Mouse (Mus musculus): Measurements from ENCODE around the gene Dennd1a. TPM values are rescaled to one million over a fixed set of nuclear protein-coding genes. Genes with fewer than 3 reads are reported as not detected.

Gene Dennd1a
- polyA plus RNA-seq, 1 experiment: 14.3 TPM

DNA sequence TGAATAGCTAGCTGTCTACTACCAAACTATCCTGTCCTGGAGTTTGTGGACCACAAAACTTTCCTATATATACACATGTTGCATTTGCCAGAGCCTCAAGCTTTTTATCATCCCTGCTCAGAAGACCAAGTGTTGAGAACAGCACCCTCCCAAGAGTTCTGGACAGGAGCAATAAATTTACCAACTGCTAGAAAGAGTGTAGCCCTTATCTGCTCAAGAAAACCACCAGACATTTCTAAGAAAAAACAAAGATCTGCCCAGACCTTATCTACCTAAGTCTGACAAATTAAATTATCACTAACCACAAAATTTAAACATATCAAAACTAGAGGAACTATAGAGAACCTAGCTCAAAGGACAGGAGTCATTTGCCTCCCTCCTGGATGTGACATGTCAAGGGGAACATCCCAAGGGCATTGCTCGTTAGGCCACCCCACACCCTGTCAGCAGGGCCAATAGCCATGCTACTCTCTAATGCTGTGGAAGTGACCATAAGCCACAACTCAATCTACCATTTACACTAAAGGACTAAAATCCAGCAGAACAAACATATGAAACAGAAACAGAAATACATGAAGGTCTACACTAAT is 154.9 kb downstream of the Dennd1a start:
- Histone ChIP-seq H3K27ac (replicated peaks; ENCODE audit: low read depth, low read length) (no peak overlapping the region), H3K4me3 (ENCODE audit: insufficient read depth, low read depth, low read length) (no peak overlapping the region), H3K4me1 (ENCODE audit: control insufficient read depth, insufficient read depth, insufficient read length, low read length) (no peaks in the 10 kb centered on the region)

DNA sequence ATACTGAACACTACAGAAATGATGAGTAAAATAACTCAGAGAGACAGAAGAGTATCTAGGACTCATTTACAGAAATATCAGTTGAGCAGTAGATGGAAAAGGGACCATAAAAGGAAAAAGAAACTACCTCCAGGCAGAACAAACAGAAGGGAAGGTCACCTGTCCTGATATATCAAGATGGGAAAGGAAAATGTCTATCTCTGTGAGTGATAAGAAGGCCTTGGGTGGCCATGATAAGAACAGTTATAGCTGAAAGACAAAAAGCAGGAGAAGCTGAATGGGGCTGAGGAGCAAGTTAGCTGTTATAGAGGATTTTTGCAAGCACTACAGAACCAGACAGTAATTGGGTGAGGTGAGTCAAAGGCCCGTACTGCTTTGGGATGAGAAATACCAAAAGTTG is 155.7 kb downstream of the Dennd1a start:
- H3K27ac ChIP-seq (replicated peaks; ENCODE audit: low read depth, low read length): no peak overlapping the region
- no peaks in the 10 kb centered on the region for H3K4me1 ChIP-seq (ENCODE audit: control insufficient read depth, insufficient read depth, insufficient read length, low read length)
- H3K4me3 ChIP-seq (ENCODE audit: insufficient read depth, low read depth, low read length): no peak overlapping the region

DNA sequence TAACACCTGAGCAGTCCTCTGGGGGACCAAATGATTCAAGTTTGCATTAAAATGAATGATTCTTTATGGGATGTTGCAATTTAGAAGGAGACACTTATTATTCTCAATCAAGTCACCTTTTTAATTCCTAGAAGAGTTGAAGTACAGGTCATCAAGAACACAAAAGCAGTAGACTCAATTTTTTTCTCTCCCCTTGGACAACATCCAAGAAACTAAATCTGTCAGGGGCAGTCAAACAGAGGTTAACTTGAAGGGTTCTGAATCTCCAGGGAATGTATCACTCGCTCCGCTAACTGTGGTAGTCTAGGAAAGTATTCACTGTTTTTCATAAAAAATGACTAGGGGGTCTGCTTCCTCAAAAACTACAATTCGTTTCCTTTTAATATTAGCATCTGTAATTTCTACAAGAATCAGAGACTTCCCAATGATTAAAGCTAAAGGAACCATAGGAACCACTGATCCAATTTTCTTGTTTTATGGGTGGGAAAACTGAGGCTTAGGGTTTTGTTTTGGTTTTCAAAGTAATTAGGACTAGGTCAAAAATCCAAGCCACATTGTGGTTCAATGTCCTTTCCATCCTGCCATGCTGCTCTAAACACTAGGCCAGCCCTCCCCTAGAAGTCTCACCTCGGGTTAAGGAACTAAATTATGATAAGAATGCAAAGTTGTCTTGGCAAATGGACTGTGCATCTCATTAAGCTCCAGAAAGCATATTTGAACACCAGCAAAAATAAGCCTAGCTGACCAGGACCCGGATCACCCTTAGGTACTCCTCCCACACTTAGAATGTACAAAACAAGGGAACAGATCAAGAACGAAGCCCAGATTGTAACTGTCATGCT is 157.0 kb downstream of the Dennd1a start:
- no peak overlapping the region for H3K27ac ChIP-seq (replicated peaks; ENCODE audit: low read depth, low read length)
- no peak overlapping the region for H3K4me3 ChIP-seq (ENCODE audit: insufficient read depth, low read depth, low read length)
- no peaks in the 10 kb centered on the region for H3K4me1 ChIP-seq (ENCODE audit: control insufficient read depth, insufficient read depth, insufficient read length, low read length)

- H3K4me1 ChIP-seq (ENCODE audit: control insufficient read depth, insufficient read depth, insufficient read length, low read length): no peaks in the 10 kb centered on the region
- H3K27ac ChIP-seq (replicated peaks; ENCODE audit: low read depth, low read length): no peak overlapping the region
- H3K4me3 ChIP-seq (ENCODE audit: insufficient read depth, low read depth, low read length): no peak overlapping the region
Measured at GRCm38 (mm10) chr2:38126383-38126732, 160.8 kb downstream of the Dennd1a start.

DNA sequence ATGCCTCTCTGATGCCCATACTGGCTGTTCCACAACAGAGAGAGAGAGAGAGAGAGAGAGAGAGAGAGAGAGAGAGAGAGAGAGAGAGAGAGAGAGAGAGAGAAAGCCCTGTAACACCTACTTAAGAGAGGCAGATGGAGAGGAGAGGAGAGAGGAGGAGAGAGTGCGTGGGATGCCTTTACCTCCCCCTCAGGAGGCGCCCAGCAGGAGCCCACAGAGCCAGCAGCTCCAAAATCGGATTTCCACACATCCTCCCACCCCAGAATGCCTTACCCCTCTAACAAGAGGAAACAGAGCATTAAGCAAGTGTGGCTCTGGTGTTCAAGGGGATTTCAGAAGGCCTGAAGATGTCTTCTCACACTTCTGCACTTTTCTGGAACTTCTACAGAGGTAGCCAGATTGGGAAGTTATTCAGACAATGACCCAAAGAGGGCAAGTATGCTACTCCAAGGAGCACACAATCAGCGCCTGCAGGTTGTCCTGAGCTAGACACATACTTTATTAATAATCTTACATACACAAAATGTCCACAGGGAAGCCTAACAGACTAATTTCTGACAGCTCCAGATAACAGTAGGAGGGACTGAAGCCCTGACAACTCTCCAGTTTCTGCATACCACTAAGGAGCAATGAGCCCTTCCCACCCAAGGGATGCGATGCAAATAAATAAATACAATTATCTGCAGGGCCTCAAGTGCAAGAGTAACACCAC is 161.4 kb downstream of the Dennd1a start:
- no peaks in the 10 kb centered on the region for H3K4me1 ChIP-seq (ENCODE audit: control insufficient read depth, insufficient read depth, insufficient read length, low read length)
- no peak overlapping the region for H3K4me3 ChIP-seq (ENCODE audit: insufficient read depth, low read depth, low read length)
- H3K27ac ChIP-seq (replicated peaks; ENCODE audit: low read depth, low read length): no peak overlapping the region

DNA sequence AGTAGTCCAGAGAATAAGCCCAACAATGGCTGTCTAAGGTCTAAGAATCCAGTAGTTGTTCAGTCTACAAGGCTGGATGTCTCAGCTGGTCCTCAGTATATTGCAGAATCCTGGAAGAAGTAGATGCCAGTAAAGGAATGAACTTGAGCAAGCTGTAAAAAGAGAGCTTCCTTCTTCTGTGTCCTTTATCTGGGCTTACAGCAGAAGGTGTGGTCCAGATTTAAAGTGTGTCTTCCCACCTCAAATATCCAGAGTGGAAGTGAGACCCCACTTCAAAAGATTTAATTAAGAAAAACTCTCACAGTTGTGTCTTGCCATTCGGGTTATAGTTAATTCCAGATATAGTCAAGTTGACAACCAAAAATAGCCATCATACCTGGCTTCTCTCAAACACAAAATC is 162.5 kb downstream of the Dennd1a start:
- no peaks in the 10 kb centered on the region for H3K4me1 ChIP-seq (ENCODE audit: control insufficient read depth, insufficient read depth, insufficient read length, low read length)
- no peak overlapping the region for H3K4me3 ChIP-seq (ENCODE audit: insufficient read depth, low read depth, low read length)
- no peak overlapping the region for H3K27ac ChIP-seq (replicated peaks; ENCODE audit: low read depth, low read length)

DNA sequence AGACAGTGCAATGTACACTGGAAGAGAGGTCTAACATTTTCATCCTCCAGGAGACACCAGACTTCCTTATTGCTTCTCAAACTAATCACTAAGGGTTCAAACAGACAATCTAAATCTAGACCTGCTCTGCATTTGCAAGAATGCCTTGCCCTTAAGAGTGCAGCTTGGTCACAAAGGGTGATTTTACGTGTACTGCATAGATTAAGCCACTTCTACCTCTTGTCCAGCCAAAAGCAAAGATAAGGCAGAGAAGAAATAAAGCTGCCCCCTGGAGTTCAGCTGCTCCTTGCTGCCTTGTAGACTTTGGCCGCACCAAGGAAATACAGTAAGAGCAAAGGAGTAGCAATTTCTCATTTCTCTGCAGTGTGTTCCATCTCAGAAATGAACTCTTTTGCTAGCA is 172.2 kb downstream of the Dennd1a start:
- Histone ChIP-seq H3K27ac (replicated peaks; ENCODE audit: low read depth, low read length) (no peak overlapping the region), H3K4me1 (ENCODE audit: control insufficient read depth, insufficient read depth, insufficient read length, low read length) (0 out of 2 replicates have a peak, but pooled peaks cover 2% of the 10 kb centered on the region)

DNA sequence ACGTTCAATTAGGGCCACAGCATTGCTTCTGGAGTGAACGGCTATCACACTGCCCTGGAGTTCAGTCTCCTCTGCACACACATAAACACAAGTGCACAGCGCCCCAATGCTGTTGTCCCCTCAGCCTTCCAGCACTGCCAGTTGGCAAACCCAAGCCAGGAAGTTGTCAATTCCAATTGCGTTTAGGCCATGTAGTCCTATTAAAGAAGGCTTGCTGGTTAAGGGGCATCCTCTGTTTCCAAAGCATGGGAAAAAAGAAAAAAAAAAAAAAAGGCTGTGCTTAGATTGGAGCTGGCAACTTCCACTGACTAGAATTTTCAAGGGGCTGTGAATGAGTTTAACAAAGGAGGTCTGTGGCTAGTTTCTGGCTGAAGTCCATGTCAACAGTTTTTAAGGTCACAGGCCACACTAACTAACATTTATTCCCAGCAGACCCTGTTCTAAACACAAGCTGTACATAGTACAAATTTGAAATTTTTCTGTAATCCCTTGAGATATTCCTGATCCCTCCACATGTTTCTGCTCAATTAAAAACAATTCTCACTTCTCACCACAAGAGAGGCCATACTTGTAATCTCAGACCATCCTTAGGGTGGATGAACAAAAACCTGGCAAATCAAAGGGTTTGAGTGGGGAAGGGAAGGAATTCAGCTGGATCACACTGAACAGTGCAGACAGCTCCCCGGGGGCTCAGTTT is 175.4 kb downstream of the Dennd1a start:
- H3K27ac ChIP-seq (replicated peaks; ENCODE audit: low read depth, low read length): no peak overlapping the region
- H3K4me3 ChIP-seq (ENCODE audit: insufficient read depth, low read depth, low read length): no peak overlapping the region
- H3K4me1 ChIP-seq (ENCODE audit: control insufficient read depth, insufficient read depth, insufficient read length, low read length): peaks cover 3% of the 10 kb centered on the region; the same call in 1 of the 2 replicates

More for the DNA sequence above, 172.2 kb downstream of the Dennd1a start:
- no peak overlapping the region for H3K4me3 ChIP-seq (ENCODE audit: insufficient read depth, low read depth, low read length)

DNA sequence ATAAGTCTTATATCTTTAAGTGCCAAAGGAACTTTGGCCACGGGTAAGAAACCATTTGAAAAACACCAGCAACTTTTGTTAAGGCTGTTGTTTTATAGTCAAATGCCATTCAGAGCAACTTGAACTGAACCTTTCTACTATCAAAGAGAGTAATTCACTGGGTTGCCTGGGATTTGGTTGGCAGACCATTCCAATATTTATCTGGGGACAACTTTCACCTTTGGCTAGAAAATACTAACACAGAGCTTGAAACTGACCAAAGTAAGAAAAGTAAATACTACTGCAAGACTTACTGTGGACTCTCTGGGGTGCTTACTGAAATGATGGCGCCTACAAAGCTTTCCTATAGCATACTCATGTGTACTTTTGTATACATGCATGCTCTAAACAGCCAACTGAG is 178.6 kb downstream of the Dennd1a start:
- Histone ChIP-seq H3K4me3 (ENCODE audit: insufficient read depth, low read depth, low read length) (no peak overlapping the region), H3K4me1 (ENCODE audit: control insufficient read depth, insufficient read depth, insufficient read length, low read length) (peaks cover 3% of the 10 kb centered on the region; the same call in 1 of the 2 replicates), H3K27ac (replicated peaks; ENCODE audit: low read depth, low read length) (no peak overlapping the region)

DNA sequence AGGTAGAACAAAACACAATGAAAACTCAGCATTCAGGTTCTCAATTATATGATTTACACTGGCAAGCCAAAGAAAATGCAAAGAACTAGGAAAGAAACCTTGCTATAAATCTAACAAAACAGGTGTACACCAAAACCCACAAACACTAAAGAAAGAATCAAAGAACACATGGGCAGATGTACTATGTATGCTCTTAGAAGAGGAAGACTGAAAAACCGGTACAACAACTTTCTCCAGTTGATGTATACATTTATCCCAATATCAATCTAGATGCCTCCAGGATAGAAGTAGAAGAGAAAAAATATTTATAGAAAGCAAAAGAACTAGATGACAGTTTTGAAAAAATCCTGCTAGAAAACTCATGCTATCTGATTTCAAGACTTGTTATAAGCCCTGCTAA is 184.5 kb downstream of the Dennd1a start:
- no peak overlapping the region for H3K4me3 ChIP-seq (ENCODE audit: insufficient read depth, low read depth, low read length)
- no peak overlapping the region for H3K27ac ChIP-seq (replicated peaks; ENCODE audit: low read depth, low read length)
- H3K4me1 ChIP-seq (ENCODE audit: control insufficient read depth, insufficient read depth, insufficient read length, low read length): peaks cover 3% of the 10 kb centered on the region

DNA sequence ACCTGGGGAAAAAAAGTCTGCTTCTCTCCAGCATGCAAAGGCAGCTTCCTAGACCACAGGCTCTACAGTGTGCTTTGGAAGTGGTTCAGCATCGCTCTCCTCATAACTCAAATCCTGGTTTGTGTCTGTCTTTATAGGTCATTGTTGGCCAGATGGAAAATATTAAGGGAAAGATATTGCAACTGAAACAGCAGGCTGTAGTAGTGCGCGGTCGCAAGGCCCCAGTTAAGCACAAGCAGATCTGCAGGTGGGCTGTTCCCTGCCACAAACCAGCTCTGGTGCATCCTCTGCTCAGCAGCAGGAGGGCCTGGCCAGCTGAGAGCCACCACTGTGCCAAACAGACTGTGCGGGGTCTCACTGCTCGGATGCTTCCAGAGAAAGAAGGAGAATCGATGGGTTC is 186.9 kb downstream of the Dennd1a start:
- Histone ChIP-seq H3K27ac (replicated peaks; ENCODE audit: low read depth, low read length) (no peak overlapping the region), H3K4me1 (ENCODE audit: control insufficient read depth, insufficient read depth, insufficient read length, low read length) (peaks cover 3% of the 10 kb centered on the region), H3K4me3 (ENCODE audit: insufficient read depth, low read depth, low read length) (no peak overlapping the region)

DNA sequence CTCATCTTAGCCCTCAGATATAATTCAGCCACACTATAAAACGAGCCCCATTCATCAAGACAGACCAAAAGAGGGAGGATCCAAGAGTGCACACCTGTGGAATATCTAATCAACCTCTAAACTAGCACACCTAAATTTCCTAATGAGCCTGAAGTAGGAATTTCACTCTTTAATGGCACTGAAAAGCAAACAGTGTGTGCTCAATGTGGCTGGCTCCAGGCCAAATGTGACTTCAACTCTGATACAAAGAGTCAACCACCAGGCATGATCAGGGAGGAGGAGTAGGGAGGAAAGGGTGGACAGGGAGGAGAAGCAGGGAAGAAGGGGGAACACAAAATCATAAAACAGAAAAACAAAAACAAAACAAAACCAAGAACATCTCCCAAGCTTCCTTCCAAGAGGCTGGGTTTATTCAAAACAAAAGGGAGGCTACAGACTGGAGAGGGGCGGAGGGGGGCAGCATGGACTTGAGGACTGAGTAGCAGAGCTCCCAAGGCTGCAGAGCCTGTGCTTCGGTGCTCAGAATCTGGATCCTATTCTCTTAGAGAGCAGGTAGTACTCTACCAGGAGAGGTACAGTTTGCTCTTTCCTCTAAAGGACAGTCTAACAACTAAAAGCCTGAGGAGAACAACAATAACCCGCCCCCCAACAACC is 187.9 kb downstream of the Dennd1a start:
- Histone ChIP-seq H3K4me3 (ENCODE audit: insufficient read depth, low read depth, low read length) (no peak overlapping the region), H3K27ac (replicated peaks; ENCODE audit: low read depth, low read length) (no peak overlapping the region), H3K4me1 (ENCODE audit: control insufficient read depth, insufficient read depth, insufficient read length, low read length) (peaks cover 3% of the 10 kb centered on the region)

GRCm38 (mm10) chr2:38097469-38097868 is 189.7 kb downstream of the Dennd1a start:
- Histone ChIP-seq H3K4me1 (ENCODE audit: control insufficient read depth, insufficient read depth, insufficient read length, low read length) (peaks cover 3% of the 10 kb centered on the region), H3K4me3 (ENCODE audit: insufficient read depth, low read depth, low read length) (no peak overlapping the region), H3K27ac (replicated peaks; ENCODE audit: low read depth, low read length) (no peak overlapping the region)

DNA sequence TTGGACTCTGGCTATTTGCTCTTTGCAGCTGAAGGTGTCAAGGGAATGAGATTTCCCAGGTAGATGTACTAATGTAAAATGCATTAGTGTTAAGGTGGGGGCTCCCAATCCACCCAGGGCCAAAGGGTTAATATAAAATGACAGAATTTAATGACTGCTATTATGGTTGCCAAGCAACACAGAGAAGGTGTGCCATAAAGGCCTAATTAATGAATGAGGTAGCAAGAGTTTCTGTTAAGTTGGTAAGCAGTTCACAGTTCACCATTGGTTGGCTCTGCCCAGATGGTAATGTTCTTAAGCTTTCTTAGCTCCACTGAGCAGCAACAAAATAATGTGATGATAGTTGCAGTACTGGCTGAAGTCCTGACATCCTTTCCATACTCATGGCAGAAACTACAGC is 190.9 kb downstream of the Dennd1a start:
- Histone ChIP-seq H3K27ac (replicated peaks; ENCODE audit: low read depth, low read length) (no peak overlapping the region), H3K4me3 (ENCODE audit: insufficient read depth, low read depth, low read length) (no peak overlapping the region)

More for the DNA sequence above, 190.9 kb downstream of the Dennd1a start:
- peaks cover 3% of the 10 kb centered on the region for H3K4me1 ChIP-seq (ENCODE audit: control insufficient read depth, insufficient read depth, insufficient read length, low read length)

All from brown adipose tissue, adult 24 weeks (tissue).